Mouse (Mus musculus): Measurements from ENCODE around the gene Olfr571.

Olfr571 gene

DNA sequence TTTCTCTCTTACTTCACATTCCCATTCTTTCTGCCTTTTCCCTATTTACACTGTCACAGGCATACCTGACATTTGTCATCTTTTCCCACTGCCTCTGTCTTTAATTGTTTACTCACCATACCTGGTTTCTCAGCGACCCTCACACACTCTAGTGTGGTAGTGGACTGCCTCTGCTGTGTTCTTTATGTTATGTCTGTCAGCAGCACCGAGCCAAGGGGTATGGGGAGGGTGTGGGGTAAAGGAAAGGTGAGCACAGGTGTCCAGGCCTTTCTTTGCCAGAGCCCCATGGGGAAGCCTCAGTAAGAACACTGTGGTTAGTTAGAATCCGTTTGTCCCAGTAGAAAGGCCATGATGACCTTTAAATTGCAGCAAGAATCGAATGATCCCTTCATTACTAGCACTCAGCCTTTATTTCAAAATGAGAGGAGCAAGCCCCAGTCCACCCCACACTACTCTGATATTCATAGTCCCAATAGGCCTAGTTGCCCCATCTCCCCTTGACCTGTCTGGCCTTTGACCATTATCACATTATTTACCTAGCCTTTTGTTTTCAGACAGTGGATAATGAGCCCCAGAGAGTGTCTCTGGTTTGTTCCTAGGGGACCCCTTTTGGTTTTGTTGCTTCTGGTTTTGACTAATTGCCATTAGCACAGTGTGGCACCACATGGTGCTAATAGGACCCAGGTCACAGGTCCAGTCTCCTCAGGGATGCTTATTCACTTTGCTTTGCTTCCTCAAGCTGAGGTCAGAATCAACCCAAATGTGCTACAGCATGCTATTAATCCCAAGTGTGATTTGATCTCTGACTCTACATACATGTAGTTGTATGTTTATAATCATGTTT lies at the start of gene Olfr571:
Olfr571 (minus strand) TSS at position 505 of the 844 bp plus-strand sequence.
- no peak for DNase-seq (ENCODE audit: low spot score)

DNA sequence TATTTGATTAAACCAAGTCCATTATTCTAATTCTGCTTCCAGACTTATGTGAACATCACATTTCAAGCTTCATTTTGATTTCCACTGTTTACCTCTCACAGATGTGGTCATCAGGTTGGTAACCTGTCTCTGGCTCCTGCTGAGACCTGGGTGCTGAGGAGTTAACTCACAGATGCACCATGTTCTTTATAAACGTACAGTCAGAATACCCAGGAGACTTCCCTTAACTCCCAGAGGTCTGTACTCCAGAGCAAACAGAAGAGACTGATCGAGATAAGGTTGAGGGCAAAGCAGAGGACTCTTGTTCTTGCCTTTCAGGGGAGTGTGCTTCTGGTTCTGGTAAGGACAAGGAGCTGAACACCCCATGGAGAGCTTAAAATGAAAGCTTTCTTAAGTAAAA lies 45.0 kb upstream of the Olfr571 start, which contains the start of gene Olfr576:
Olfr576 (plus strand) TSS at position 301 of the 400 bp plus-strand sequence.
- DNase-seq (ENCODE audit: low spot score): no peak

DNA sequence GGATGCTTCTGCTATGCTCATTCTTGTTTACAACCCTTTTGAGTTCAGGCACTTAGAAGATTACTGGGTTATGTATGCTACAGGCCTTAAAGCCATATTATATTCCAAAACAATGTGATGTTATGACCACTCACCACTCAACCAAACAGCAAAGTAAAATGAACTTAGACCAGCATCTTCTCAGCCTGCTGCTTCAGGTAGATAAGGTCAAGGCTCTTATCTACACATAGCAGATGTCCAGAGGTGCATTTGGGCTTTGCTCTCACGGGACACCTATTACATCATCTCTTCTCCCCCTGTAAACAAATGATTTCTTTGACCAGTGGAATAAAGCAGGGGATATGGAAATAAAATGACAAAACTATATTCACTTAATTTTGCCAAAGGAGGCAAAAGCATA lies 41.3 kb upstream of the Olfr571 start, which contains the start of gene Olfr575:
Olfr575 (minus strand) TSS at position 183 of the 400 bp plus-strand sequence.
- no peak for DNase-seq (ENCODE audit: low spot score)

DNA sequence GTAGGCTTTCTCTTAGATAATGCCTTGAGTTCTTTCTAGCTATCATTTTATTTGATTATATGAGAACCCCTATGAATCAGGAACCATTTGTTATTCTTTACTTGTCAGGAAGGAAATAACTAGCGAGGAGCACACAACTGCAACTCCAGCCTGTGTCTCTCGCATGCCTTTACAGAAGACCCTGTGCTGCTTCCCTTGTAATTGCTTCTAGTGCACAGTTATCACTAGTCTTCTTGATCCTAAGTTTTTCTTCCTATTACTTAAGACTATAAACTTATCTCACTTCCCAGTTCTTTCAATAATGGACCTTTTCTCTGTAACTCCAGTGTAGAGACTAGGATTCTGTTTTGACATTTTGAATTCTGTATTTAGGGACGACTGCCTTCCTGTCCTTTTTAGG lies 40.8 kb upstream of the Olfr571 start:
- DNase-seq (ENCODE audit: low spot score): no peak

DNA sequence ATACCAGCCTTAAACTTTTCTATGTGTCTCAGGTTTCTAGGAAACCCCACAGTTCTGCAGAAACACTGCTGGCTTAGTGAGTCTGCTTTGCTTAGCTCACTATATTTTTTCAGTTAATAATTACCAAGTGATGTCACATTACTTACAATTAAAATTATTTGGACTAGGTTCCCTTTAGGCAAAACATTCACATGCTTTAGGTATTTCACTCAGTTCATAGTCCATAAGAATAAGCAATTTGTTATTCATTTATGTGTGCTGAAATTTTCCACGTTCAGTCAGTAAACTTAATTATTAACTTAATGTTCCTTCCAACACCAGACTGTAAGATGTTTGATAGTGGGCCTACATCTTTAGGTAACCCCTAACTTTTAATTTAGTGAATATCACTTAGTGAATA lies 33.4 kb upstream of the Olfr571 start:
- DNase-seq (ENCODE audit: low spot score): no peak

DNA sequence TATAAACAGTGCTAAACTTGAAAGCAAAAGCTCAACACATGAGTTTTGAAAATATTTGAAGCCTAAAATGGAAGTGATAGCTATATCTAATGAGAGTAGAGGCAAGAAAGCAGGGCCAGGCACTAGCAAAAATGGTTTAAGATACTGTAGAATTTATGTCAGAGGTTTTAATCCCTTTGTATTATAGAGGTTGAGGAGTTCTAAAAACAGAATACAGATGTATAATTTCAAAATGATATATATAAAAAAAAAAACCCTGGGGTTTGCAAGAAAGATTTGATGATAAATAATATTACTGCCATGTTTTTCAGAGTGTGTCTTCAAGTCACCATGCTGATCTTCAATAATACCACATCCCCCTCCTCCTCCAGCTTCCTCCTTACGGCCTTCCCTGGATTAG lies 30.8 kb upstream of the Olfr571 start, which contains the start of gene Olfr574:
Olfr574 (plus strand) TSS at position 301 of the 400 bp plus-strand sequence.
- no peak for DNase-seq (ENCODE audit: low spot score)

DNA sequence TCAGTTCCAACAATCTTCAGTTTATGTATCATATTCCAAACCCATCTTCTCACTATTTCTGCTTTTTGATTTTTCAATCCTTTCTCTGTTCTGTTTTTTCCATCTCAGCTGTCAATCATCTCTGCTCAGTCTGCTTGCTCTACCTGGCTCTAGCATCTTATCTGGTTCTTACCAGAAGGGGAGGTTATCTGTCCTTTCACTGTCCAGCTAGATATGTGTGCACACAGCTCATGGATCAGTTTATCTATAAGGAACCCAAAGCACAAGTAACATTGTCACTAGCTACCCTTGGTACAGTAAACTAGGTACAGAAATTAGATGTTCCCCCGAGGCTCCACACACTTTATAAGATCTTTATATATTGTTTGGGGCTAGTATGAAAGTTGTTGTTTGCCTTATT lies 26.1 kb upstream of the Olfr571 start:
- no peak for DNase-seq (ENCODE audit: low spot score)

DNA sequence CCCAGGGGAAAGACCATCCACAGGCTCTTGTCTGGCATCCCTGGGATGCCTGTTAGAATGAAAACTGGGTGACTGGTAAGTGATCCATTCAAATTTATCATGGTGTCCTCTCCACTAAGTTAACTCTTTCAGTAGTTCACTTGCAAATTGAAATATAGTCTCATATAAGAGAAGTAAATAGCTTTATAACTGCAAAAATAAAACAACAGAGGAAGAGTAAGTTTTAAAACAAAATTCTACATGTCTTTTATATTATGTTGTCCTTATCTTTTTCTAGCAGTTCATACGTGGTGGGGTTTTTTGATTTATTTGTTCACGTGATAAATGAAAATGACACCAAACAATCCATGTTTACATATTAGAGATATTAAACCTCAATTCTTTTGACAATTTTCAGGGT lies 25.1 kb upstream of the Olfr571 start, which contains the start of gene Olfr573-ps1:
Olfr573-ps1 (minus strand) TSS at position 101 of the 400 bp plus-strand sequence.
- DNase-seq (ENCODE audit: low spot score): no peak

DNA sequence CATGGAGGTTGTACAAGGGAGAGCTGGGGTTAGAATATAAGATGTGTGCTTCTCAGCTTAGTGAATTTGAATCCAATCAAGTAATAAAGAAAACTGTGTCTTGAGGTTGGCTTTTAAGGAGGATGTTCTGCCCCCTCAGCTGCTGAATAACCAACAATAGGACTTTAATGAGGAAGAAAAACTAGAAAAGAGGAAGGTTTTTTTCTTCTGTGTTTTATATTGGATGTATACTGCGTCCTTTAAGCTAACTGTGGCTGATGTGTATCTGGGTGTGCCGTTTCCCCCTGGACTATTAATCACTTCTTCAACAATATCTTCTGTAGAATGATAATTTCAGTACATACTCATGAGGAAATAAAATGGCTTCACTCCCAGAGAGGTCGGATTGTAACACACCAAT lies 9.8 kb upstream of the Olfr571 start:
- DNase-seq (ENCODE audit: low spot score): no peak

DNA sequence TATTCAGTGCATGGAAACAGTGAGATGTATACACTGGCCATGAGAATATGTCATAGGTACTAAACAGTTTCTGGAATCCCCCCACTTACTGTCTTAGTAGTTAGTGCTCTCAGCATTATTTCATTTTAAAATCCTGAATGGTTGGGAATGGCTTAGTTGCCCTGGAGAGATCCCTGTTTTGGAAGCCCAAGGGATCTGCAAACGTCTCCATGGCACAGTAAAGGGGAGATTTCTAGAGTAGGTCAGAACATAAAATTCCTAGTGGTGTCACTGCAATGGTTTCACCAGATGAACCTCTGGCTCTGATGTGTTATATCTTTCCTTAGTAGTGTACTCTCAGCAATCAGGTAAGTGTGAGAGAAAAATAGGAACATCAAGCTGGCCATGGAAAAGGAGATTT lies 6.8 kb upstream of the Olfr571 start, which contains the start of gene Olfr572:
Olfr572 (plus strand) TSS at position 301 of the 400 bp plus-strand sequence.
- no peak for DNase-seq (ENCODE audit: low spot score)

DNA sequence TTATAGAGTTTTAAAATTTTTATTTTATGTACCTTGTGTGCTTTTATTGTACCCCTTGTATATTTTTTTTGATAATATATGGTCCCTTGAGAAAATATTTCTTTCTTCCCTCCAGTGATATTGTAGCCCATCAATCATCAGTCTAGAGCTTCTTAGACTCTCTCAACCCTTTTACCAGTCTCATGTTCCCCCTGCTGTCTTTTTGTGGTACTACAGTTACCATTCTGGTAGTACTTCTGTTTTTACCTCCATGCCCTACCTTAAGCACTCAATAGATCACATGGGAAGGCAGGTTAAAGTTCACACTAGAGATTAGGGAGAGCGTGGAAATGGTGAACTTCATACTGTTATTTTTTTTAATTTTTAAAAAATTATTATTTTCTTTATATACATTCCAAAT lies 2.3 kb upstream of the Olfr571 start:
- peak; percentile 88 for DNase-seq (ENCODE audit: low spot score)

DNA sequence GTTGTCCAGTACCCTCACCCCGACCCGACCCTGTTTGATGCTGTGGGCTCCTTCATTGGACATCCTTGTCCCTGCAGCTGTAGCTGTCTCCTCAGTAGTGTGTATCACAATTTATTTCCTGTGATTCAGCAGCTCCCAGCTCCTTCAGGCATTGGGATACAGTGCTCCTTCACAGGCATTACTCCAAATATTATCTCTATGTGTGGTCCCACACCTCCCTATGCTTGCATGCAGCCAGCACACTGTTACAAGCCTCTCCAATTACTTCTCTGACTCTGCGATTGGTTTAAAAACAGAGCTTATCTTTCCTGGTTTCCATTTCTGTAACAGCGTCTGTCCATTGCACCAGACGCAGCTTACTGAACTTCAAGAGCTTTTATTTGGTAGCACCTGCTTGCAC lies 931 bp downstream of the Olfr571 start:
- DNase-seq (ENCODE audit: low spot score): no peak

DNA sequence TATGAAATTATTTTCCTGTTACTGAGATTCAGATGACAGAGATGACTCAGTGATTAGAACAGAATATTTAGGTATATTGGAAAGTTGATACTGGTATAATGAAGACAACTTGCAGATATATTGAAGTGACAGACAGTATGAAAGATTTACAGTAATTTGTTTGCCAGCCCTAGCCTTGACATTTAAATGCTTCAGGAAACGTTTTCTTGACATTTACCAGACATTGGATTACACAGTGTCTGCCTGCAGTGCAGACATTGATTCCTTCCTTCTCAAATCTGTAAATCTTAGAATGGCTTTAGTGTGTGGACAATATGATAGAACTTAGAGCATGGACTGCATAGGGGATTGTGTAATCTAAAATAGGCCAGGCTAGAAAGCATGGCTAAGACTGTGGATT lies 2.1 kb downstream of the Olfr571 start:
- no peak for DNase-seq (ENCODE audit: low spot score)

DNA sequence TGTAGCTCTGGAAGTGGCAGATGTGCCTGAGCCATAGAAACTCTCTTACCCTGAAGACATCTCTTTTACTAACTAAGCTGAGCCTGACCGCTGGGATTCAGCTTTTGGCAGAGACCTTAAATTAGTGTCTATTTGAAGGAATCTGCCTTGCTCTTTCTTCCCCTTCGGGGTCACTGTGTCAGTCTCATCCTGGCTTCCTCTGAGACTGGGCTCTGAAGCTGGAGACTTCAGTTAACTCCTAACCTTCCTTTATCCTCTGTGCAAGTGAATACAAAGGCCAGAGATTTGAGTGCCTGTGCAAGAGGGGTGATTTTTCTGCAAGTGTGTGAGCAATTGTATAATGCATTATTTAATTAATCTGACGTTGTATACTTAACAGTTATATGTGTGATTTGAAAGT lies 26.6 kb downstream of the Olfr571 start, which contains the start of gene Olfr569:
Olfr569 (minus strand) TSS at position 101 of the 400 bp plus-strand sequence.
- DNase-seq (ENCODE audit: low spot score): no peak

DNA sequence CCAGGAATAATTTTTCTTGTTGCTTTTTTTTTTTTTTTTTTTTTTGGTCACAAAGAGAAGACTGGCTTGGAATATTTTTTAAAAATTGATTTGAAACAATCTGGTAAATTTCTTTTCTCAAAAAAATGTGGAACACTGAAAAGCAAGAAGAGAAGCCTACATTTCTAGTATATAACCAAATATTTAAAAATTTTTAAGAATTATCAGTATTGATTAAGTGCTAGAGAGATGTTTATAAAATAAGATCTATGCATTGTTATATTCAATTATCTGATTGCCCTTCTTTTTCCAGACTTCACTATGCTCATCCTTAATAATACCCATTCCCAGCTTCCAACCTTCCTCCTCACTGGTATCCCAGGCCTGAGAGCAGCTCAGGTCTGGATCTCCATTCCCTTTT lies 40.5 kb downstream of the Olfr571 start, which contains the start of gene Olfr568:
Olfr568 (plus strand) TSS at position 301 of the 400 bp plus-strand sequence.
- DNase-seq (ENCODE audit: low spot score): no peak

DNA sequence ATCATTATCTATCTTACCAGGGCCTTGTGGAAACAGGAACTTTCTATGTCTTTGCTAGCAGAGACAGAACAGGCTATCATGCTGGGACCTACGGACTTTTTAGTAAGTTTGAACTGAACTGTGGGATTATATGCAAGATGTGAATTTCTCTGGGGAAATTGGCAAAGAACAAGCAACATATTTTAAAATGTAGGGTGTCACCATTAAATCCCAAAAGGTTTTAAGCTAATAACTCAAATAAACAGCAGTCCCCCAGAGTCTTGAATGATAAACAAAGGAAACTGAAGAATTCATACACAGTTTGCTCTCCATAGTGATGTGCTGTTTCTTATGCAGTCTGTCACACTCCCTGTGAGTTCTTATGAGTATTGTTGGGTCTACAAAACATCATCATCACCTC lies 58.7 kb downstream of the Olfr571 start, which contains the start of gene Olfr566:
Olfr566 (minus strand) TSS at position 101 of the 400 bp plus-strand sequence.
- DNase-seq (ENCODE audit: low spot score): no peak

DNA sequence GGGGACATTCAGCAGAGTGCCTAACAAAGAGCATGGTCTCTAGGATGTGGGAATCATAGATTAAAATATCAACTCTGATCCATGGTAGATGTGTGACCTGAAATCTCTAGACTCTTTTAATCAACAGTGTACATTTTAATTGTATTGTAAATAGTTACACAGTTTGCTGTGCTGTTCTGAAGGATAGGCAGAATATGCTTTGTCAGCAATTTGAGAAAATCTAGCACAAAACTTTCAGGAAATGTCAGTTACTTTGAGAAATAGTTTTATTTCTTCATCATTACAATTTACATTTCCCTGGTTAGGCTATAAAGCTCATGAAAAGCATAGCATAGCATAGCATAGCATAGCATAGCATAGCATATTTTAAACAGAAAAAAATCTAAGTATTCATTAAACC lies 61.5 kb downstream of the Olfr571 start:
- DNase-seq (ENCODE audit: low spot score): no peak

Measured in retina, embryonic 14.5 days (tissue).